ENCODE assay signal across 8 mouse cellular contexts in the genomic region with DNA sequence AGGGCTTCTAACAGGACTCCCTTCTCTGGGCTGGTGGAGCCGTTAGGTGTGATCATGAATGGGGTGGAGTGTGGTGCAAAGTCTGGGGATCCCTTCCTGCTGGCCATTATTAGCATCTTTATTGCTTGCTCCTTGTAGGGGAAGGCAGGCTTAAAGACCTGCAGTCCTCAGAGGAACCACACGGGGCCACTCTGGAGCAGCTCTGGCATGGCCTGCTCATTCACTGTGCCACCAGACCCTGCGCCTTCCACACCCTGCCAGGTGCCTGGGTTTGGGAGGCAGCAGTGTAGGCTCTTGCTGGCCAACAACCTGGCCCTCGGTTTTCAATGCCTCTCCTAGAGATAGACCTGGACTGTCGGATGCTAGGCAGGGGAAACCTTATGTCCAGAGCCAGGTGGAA. TPM values are rescaled to one million over a fixed set of nuclear protein-coding genes. Genes with fewer than 3 reads are reported as not detected.
DNase-seq lines count a peak whose midpoint lies in the region; ATAC-seq and TF ChIP-seq lines count a peak whose summit lies in the region.

No protein-coding gene starts in this region.

- no peak overlapping the region for H3K4me3 ChIP-seq in layer of hippocampus, adult 2 months
- H3K4me3 ChIP-seq in lung, postnatal 0 days (ENCODE audit: low read depth, low read length), result no peak overlapping the region

- H3K9ac ChIP-seq in lung, postnatal 0 days (replicated peaks; ENCODE audit: low read depth), result no peak overlapping the region

- peak; percentile 98 for TF ChIP-seq CTCF in layer of hippocampus, adult 2 months (conservative IDR thresholded peaks at IDR 0.05)
- TF ChIP-seq CTCF in lung, postnatal 0 days (IDR thresholded peaks at IDR 0.05), result peak; percentile 98

- H3K36me3 ChIP-seq in lung, postnatal 0 days (ENCODE audit: insufficient read depth, low read length), result no peaks in the 10 kb centered on the region

- 0 out of 2 replicates have a peak, but pooled peaks cover 3% of the 10 kb centered on the region for H3K4me1 ChIP-seq in lung, postnatal 0 days (ENCODE audit: insufficient read depth, low read depth, low read length)

- H3K27ac ChIP-seq in layer of hippocampus, adult 2 months, result no peak overlapping the region
- H3K27ac ChIP-seq in lung, postnatal 0 days (ENCODE audit: low read length), result no peak overlapping the region

- ATAC-seq in hematopoietic stem cell, adult 5-6 weeks (replicated peaks in 1 of 2; ENCODE audit: insufficient read depth in 1 of 2, low FRiP score in 2 of 2, low TSS enrichment in 1 of 2, low read depth in 1 of 2, poor library complexity in 2 of 2, severe bottlenecking in 2 of 2), result peak; percentile 85 to 89
- ATAC-seq in lung, postnatal 0 days, result peak; percentile 65

- H3K9me3 ChIP-seq in lung, postnatal 0 days (ENCODE audit: low read length), result no peaks in the 10 kb centered on the region

- WGBS in lung, postnatal 0 days, result 5% methylated on average over 5 of the region's 5 CpGs

- no peaks in the 10 kb centered on the region for H3K27me3 ChIP-seq in lung, postnatal 0 days (replicated peaks; ENCODE audit: insufficient read depth, low read length)

- no peak for TF ChIP-seq EP300 in lung, postnatal 0 days (IDR thresholded peaks at IDR 0.05)

- peak; percentile 7 for DNase-seq in T-cell, adult 2 months (ENCODE audit: low spot score)
- peak; percentile 95 for DNase-seq in cerebellum, adult 8-10 months
- peak; percentile 83 for DNase-seq in forelimb bud, embryonic 11.5 days (ENCODE audit: low read depth, low spot score)
- peak; percentile 82 to 88 for DNase-seq in layer of hippocampus, adult 2 months (ENCODE audit: low spot score in 2 of 2)
- DNase-seq in lung, postnatal 0 days (ENCODE audit: low spot score), result peak; percentile 83
- peak; percentile 86 for DNase-seq in retina, postnatal 1 day
- DNase-seq in yolk sac, embryonic 10.5 days (ENCODE audit: low spot score), result peak; percentile 72

- H3K4me2 ChIP-seq in lung, postnatal 0 days (replicated peaks; ENCODE audit: low read depth, low read length), result no peak overlapping the region

RNA-seq across cellular contexts. Expression of a gene that starts 7.0 kb away (rescaled TPM):
- not detected in 2 replicates for total RNA-seq in hematopoietic stem cell, adult 5-6 weeks (2017)
- total RNA-seq in layer of hippocampus, adult 2 months (2021), result 10 to 100 TPM; 46.6 to 47.4 TPM
- polyA plus RNA-seq in lung, postnatal 0 days (2015; fragmentation: Nextera tagmentation; extraction: Ambion mirVana), result 55.0 and 68.7 TPM in 2 replicates

RNA-seq across cellular contexts. Expression of a gene that starts 29.6 kb away (rescaled TPM):
- total RNA-seq in hematopoietic stem cell, adult 5-6 weeks (2017), result 0.10 and 0.38 TPM in 2 replicates
- 100 to 1,000 TPM; 169 TPM for total RNA-seq in layer of hippocampus, adult 2 months (2021)
- 1.0 and 1.3 TPM in 2 replicates for polyA plus RNA-seq in lung, postnatal 0 days (2015; fragmentation: Nextera tagmentation; extraction: Ambion mirVana)

RNA-seq across cellular contexts. Expression of a gene that starts 57.7 kb away (rescaled TPM):
- total RNA-seq in hematopoietic stem cell, adult 5-6 weeks (2017), result not detected in 2 replicates
- total RNA-seq in layer of hippocampus, adult 2 months (2021), result 1 to 10 TPM; 5.1 to 6.4 TPM
- polyA plus RNA-seq in lung, postnatal 0 days (2015; fragmentation: Nextera tagmentation; extraction: Ambion mirVana), result 0.35 and 0.57 TPM in 2 replicates

Comparison
In these comparisons a context has a peak if more than half of its experiments do, and no peak if none do; other contexts are left out.
1. DNase-seq: peak in every context shown above with its lines; median percentile 95 in cerebellum, adult 8-10 months; 86 in retina, postnatal 1 day; 85 in layer of hippocampus, adult 2 months; 83 in forelimb bud, embryonic 11.5 days; 83 in lung, postnatal 0 days; 72 in yolk sac, embryonic 10.5 days; 7 in T-cell, adult 2 months.
2. RNA of a gene that starts 7.0 kb away (total RNA-seq): 46.6 to 47.4 TPM in layer of hippocampus, adult 2 months; not detected in hematopoietic stem cell, adult 5-6 weeks; every median in the first group is over 10 times any median in the second.
3. RNA of a gene that starts 29.6 kb away (total RNA-seq): 169 TPM in layer of hippocampus, adult 2 months; 0.10 to 0.38 TPM in hematopoietic stem cell, adult 5-6 weeks; every median in the first group is over 100 times any median in the second.